Comparison of ENCODE assay signal across 16 mouse cellular contexts in the genomic region with DNA sequence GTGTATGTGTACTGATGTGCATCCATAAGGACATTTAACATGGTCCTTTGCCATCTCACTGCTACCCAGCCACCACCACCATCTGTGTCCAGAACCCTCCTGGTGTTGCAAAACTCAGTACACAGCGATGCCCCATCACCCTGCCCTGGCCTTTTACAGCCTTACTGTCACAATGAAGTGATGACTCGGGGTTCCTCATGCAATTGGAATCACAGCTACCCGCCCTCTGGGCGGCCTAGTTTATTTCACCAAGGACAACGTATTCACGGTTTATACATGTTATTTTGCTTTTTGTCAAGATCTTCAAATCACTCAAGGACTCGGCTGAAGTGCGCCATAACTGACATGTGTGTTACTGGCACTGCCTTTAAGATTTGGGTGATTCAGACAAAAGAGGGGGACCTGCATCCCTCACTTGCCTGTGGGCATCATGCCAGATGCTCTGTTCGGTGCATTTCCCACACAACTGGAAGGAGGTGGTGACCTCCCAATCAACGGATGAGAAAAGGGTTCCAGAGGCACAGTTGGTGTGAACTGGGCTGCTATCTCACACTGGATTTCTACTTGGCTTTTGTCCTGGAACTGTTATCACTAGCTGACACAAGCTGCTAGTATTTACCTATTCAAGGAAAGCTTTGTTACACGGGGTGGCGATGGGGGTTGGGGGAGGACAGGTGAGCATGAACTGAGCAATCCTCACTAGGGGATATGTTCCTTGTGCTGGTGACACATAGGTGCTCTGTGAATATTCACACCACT. TPM values are rescaled to one million over a fixed set of nuclear protein-coding genes. Genes with fewer than 3 reads are reported as not detected.
DNase-seq lines count a peak whose midpoint lies in the region; ATAC-seq and TF ChIP-seq lines count a peak whose summit lies in the region.
"Had no signal": no experiment of that assay in that cellular context is flagged by ENCODE, and none has a peak within 500 bp of the region (broad histone marks: within the 10 kb centered on the region; RNA-seq: fewer than 3 reads in every experiment).

No protein-coding gene starts in this region.

- 83% methylated on average over 12 of the region's 12 CpGs for WGBS in forebrain, embryonic 12.5 days
- WGBS in forebrain, embryonic 13.5 days = 76% methylated on average over 12 of the region's 12 CpGs
- WGBS in hindbrain, embryonic 10.5 days = 87% methylated on average over 12 of the region's 12 CpGs
- 82% methylated on average over 12 of the region's 12 CpGs for WGBS in hindbrain, embryonic 11.5 days
- WGBS in midbrain, embryonic 15.5 days = 72% methylated on average over 12 of the region's 12 CpGs
- WGBS in midbrain, postnatal 0 days = 77% methylated on average over 12 of the region's 12 CpGs
- WGBS in stomach, embryonic 16.5 days = 67% methylated on average over 12 of the region's 12 CpGs

- H3K4me1 ChIP-seq in forebrain, embryonic 12.5 days = peaks cover 34% of the 10 kb centered on the region
- peaks cover 35% of the 10 kb centered on the region for H3K4me1 ChIP-seq in forebrain, embryonic 13.5 days
- H3K4me1 ChIP-seq in hindbrain, embryonic 10.5 days (replicated peaks) = peaks cover 58% of the 10 kb centered on the region
- H3K4me1 ChIP-seq in hindbrain, embryonic 11.5 days (replicated peaks; ENCODE audit: control insufficient read depth, insufficient read depth, low read length) = no peaks in the 10 kb centered on the region
- H3K4me1 ChIP-seq in midbrain, embryonic 15.5 days = peaks cover 27% of the 10 kb centered on the region
- H3K4me1 ChIP-seq in midbrain, postnatal 0 days (ENCODE audit: insufficient read depth, low read length) = peaks cover 14% of the 10 kb centered on the region; the same call in 1 of the 2 replicates
- peaks cover 20% of the 10 kb centered on the region for H3K4me1 ChIP-seq in stomach, embryonic 16.5 days (ENCODE audit: control insufficient read depth, insufficient read depth, low read length)

- no peak overlapping the region for H3K4me2 ChIP-seq in forebrain, embryonic 12.5 days
- H3K4me2 ChIP-seq in forebrain, embryonic 13.5 days = no peak overlapping the region
- no peak overlapping the region for H3K4me2 ChIP-seq in hindbrain, embryonic 11.5 days (replicated peaks; ENCODE audit: low read depth, low read length)
- H3K4me2 ChIP-seq in midbrain, embryonic 15.5 days = no peak overlapping the region
- no peak overlapping the region for H3K4me2 ChIP-seq in midbrain, postnatal 0 days (ENCODE audit: low read depth, low read length, poor library complexity, severe bottlenecking)
- no peak overlapping the region for H3K4me2 ChIP-seq in stomach, embryonic 16.5 days (ENCODE audit: low read depth, low read length)
- H3K4me2 ChIP-seq: liver, embryonic 15.5 days had no signal

- no peaks in the 10 kb centered on the region for H3K9me3 ChIP-seq in forebrain, embryonic 12.5 days
- H3K9me3 ChIP-seq in forebrain, embryonic 13.5 days (replicated peaks) = no peaks in the 10 kb centered on the region
- H3K9me3 ChIP-seq in hindbrain, embryonic 10.5 days = no peaks in the 10 kb centered on the region
- no peaks in the 10 kb centered on the region for H3K9me3 ChIP-seq in hindbrain, embryonic 11.5 days (ENCODE audit: control insufficient read depth, low read length)
- H3K9me3 ChIP-seq in midbrain, embryonic 15.5 days = no peaks in the 10 kb centered on the region
- no peaks in the 10 kb centered on the region for H3K9me3 ChIP-seq in midbrain, postnatal 0 days (ENCODE audit: low read length)
- H3K9me3 ChIP-seq in stomach, embryonic 16.5 days (replicated peaks; ENCODE audit: control insufficient read depth, low read length) = no peaks in the 10 kb centered on the region
- H3K9me3 ChIP-seq: G1E; liver, embryonic 15.5 days had no signal

- H3K27me3 ChIP-seq in forebrain, embryonic 12.5 days = no peaks in the 10 kb centered on the region
- no peaks in the 10 kb centered on the region for H3K27me3 ChIP-seq in forebrain, embryonic 13.5 days
- no peaks in the 10 kb centered on the region for H3K27me3 ChIP-seq in hindbrain, embryonic 10.5 days (ENCODE audit: insufficient read depth, poor library complexity, severe bottlenecking)
- no peaks in the 10 kb centered on the region for H3K27me3 ChIP-seq in hindbrain, embryonic 11.5 days (ENCODE audit: control insufficient read depth, insufficient read depth, low read length)
- no peaks in the 10 kb centered on the region for H3K27me3 ChIP-seq in midbrain, embryonic 15.5 days (replicated peaks)
- H3K27me3 ChIP-seq in midbrain, postnatal 0 days (ENCODE audit: insufficient read depth, low read length) = no peaks in the 10 kb centered on the region
- no peaks in the 10 kb centered on the region for H3K27me3 ChIP-seq in stomach, embryonic 16.5 days (ENCODE audit: control insufficient read depth, insufficient read depth, low read length)
- H3K27me3 ChIP-seq: liver, embryonic 15.5 days had no signal

- no peak for DNase-seq in hindbrain, embryonic 10.5 days (ENCODE audit: low spot score)
- no peak for DNase-seq in hindbrain, embryonic 11.5 days (ENCODE audit: low spot score)
- DNase-seq in midbrain, postnatal 0 days (ENCODE audit: low spot score) = no peak
- no peak for DNase-seq in right cerebral cortex, postnatal 10 days (ENCODE audit: low spot score in 2 of 2)
- DNase-seq: B cell, adult 2 months; cerebellum, adult 11 months; kidney, adult 11 months; thymus, postnatal 14 days had no signal

- no peak overlapping the region for H3K9ac ChIP-seq in forebrain, embryonic 12.5 days
- H3K9ac ChIP-seq in forebrain, embryonic 13.5 days = no peak overlapping the region
- no peak overlapping the region for H3K9ac ChIP-seq in hindbrain, embryonic 11.5 days (ENCODE audit: low read depth, low read length)
- H3K9ac ChIP-seq in midbrain, embryonic 15.5 days = no peak overlapping the region
- no peak overlapping the region for H3K9ac ChIP-seq in midbrain, postnatal 0 days (replicated peaks; ENCODE audit: low read length, poor library complexity, severe bottlenecking)
- H3K9ac ChIP-seq in stomach, embryonic 16.5 days (ENCODE audit: low read length) = no peak overlapping the region
- H3K9ac ChIP-seq: liver, embryonic 15.5 days had no signal

- 0 out of 2 replicates have a peak overlapping the region, but pooled peaks have one; percentile 14 for H3K27ac ChIP-seq in forebrain, embryonic 12.5 days
- H3K27ac ChIP-seq in forebrain, embryonic 13.5 days = no peak overlapping the region; the same call in 1 of the 2 replicates
- H3K27ac ChIP-seq in hindbrain, embryonic 10.5 days = peak overlapping the region; percentile 8
- H3K27ac ChIP-seq in hindbrain, embryonic 11.5 days (ENCODE audit: low read depth, low read length) = no peak overlapping the region
- H3K27ac ChIP-seq in midbrain, embryonic 15.5 days = 0 out of 2 replicates have a peak overlapping the region, but pooled peaks have one; percentile 16
- no peak overlapping the region for H3K27ac ChIP-seq in midbrain, postnatal 0 days (ENCODE audit: low read depth, low read length)
- no peak overlapping the region for H3K27ac ChIP-seq in stomach, embryonic 16.5 days (ENCODE audit: low read length)
- H3K27ac ChIP-seq: liver, embryonic 15.5 days; macrophage had no signal

- no peak for TF ChIP-seq CTCF in midbrain, postnatal 0 days (IDR thresholded peaks at IDR 0.05)

- H3K4me3 ChIP-seq in forebrain, embryonic 12.5 days (replicated peaks) = no peak overlapping the region
- no peak overlapping the region for H3K4me3 ChIP-seq in forebrain, embryonic 13.5 days
- no peak overlapping the region for H3K4me3 ChIP-seq in hindbrain, embryonic 10.5 days
- no peak overlapping the region for H3K4me3 ChIP-seq in hindbrain, embryonic 11.5 days (ENCODE audit: low read depth, low read length)
- no peak overlapping the region for H3K4me3 ChIP-seq in midbrain, embryonic 15.5 days
- H3K4me3 ChIP-seq in midbrain, postnatal 0 days (ENCODE audit: low read depth, low read length) = no peak overlapping the region
- no peak overlapping the region for H3K4me3 ChIP-seq in stomach, embryonic 16.5 days (replicated peaks; ENCODE audit: low read length)
- H3K4me3 ChIP-seq: erythroblast, embryonic 14.5 days; liver, embryonic 15.5 days had no signal

- no peak for ATAC-seq in forebrain, embryonic 12.5 days (ENCODE audit: low FRiP score)
- no peak for ATAC-seq in forebrain, embryonic 13.5 days
- no peak for ATAC-seq in hindbrain, embryonic 11.5 days (ENCODE audit: low FRiP score)
- no peak for ATAC-seq in midbrain, embryonic 15.5 days (replicated peaks)
- ATAC-seq in midbrain, postnatal 0 days (ENCODE audit: low FRiP score) = no peak
- ATAC-seq in stomach, embryonic 16.5 days (ENCODE audit: insufficient read depth, low FRiP score) = peak; percentile 51; the same call in 1 of the 2 replicates

- no peaks in the 10 kb centered on the region for H3K36me3 ChIP-seq in forebrain, embryonic 12.5 days (replicated peaks)
- no peaks in the 10 kb centered on the region for H3K36me3 ChIP-seq in forebrain, embryonic 13.5 days (ENCODE audit: poor library complexity, severe bottlenecking)
- H3K36me3 ChIP-seq in hindbrain, embryonic 10.5 days = 0 out of 2 replicates have a peak, but pooled peaks cover 3% of the 10 kb centered on the region
- no peaks in the 10 kb centered on the region for H3K36me3 ChIP-seq in hindbrain, embryonic 11.5 days (ENCODE audit: control insufficient read depth, insufficient read depth, low read length)
- no peaks in the 10 kb centered on the region for H3K36me3 ChIP-seq in midbrain, embryonic 15.5 days (replicated peaks)
- H3K36me3 ChIP-seq in midbrain, postnatal 0 days (ENCODE audit: insufficient read depth, low read length) = no peaks in the 10 kb centered on the region
- H3K36me3 ChIP-seq in stomach, embryonic 16.5 days (ENCODE audit: control insufficient read depth, insufficient read depth, low read length) = no peaks in the 10 kb centered on the region
- H3K36me3 ChIP-seq: liver, embryonic 15.5 days had no signal

RNA-seq across cellular contexts. Expression of gene Fryl, which starts 27.9 kb away (rescaled TPM):
- polyA plus RNA-seq in forebrain, embryonic 12.5 days (2016; fragmentation: Nextera tagmentation; extraction: Ambion mirVana) = 49.7 and 53.4 TPM in 2 replicates
- 46.1 and 46.7 TPM in 2 replicates for polyA plus RNA-seq in forebrain, embryonic 13.5 days (2015; fragmentation: Nextera tagmentation; extraction: Ambion mirVana)
- polyA plus RNA-seq in hindbrain, embryonic 10.5 days (2016; fragmentation: Nextera tagmentation; extraction: Ambion mirVana) = 29.4 and 30.7 TPM in 2 replicates
- polyA plus RNA-seq in hindbrain, embryonic 11.5 days (2014; fragmentation: Nextera tagmentation; extraction: Ambion mirVana) = 40.2 and 53.2 TPM in 2 replicates
- polyA plus RNA-seq in midbrain, embryonic 15.5 days (2015; fragmentation: Nextera tagmentation; extraction: Ambion mirVana) = 45.2 and 47.5 TPM in 2 replicates
- 52.8 and 66.2 TPM in 2 replicates for total RNA-seq in midbrain, postnatal 0 days (2014; rRNA removed)
- 17.7 and 23.8 TPM in 2 replicates for polyA plus RNA-seq in midbrain, postnatal 0 days (2015; fragmentation: Nextera tagmentation; extraction: Ambion mirVana)
- polyA plus RNA-seq in stomach, embryonic 16.5 days (2015; fragmentation: Nextera tagmentation; extraction: Ambion mirVana) = 25.7 and 31.6 TPM in 2 replicates

Comparison
In these comparisons a context has a peak if more than half of its experiments do, and no peak if none do; other contexts are left out.
1. H3K27ac ChIP-seq: peak in forebrain, embryonic 12.5 days (single experiment), hindbrain, embryonic 10.5 days (single experiment) and midbrain, embryonic 15.5 days (single experiment); none in forebrain, embryonic 13.5 days (single experiment), hindbrain, embryonic 11.5 days (single experiment), midbrain, postnatal 0 days (single experiment) and stomach, embryonic 16.5 days (single experiment).